Mouse (Mus musculus) hindbrain, embryonic 14.5 days (tissue): Measurements from ENCODE around the gene Klk1b3. TPM values are rescaled to one million over a fixed set of nuclear protein-coding genes. Genes with fewer than 3 reads are reported as not detected.
"Not testable (repeated sequence)": the region's sequence is repeated elsewhere in the genome, so short reads cannot be mapped to it uniquely, and the experiment has no call there.

Experiments
- ATAC-seq: fragments of 200-750 bp; cut with Nextera tagmentation; 2 replicates; pipeline ENCODE4 v1.8.0; 2017; ENCODE audit warnings: moderate number of reproducible peaks, mild to moderate bottlenecking, moderate TSS enrichment, moderate library complexity; ENCODE audit not compliant: low FRiP score
- DNase-seq: peaks from one replicate; pipeline ENCODE4 v3.0.0-alpha.2; 2015; ENCODE audit warnings: low spot score
- H3K27ac ChIP-seq: fragments of 300-500 bp; sonication (generic); 2 replicates; pipeline ENCODE4 v1.5.1; 2014; ENCODE audit warnings: mild to moderate bottlenecking, moderate library complexity
- H3K27me3 ChIP-seq: fragments of 300-500 bp; sonication (generic); 2 replicates; pipeline ENCODE4 v1.6.1; 2014; ENCODE audit warnings: mild to moderate bottlenecking, low read length, mixed read lengths; ENCODE audit not compliant: control insufficient read depth, insufficient read depth
- H3K36me3 ChIP-seq: fragments of 300-500 bp; sonication (generic); replicated peaks from 2 replicates; pipeline ENCODE4 v1.6.1; 2014; ENCODE audit not compliant: control insufficient read depth, insufficient read depth
- H3K4me1 ChIP-seq: fragments of 300-500 bp; sonication (generic); replicated peaks from 2 replicates; pipeline ENCODE4 v1.6.1; 2014; ENCODE audit warnings: antibody characterized with exemption, low read length, mixed read lengths; ENCODE audit not compliant: control insufficient read depth, insufficient read depth
- H3K4me2 ChIP-seq: fragments of 300-500 bp; sonication (generic); replicated peaks from 2 replicates; pipeline ENCODE4 v1.6.1; 2014; ENCODE audit warnings: mild to moderate bottlenecking, moderate library complexity
- H3K4me3 ChIP-seq: fragments of 300-500 bp; sonication (generic); replicated peaks from 2 replicates; pipeline ENCODE4 v1.5.1; 2014; ENCODE audit warnings: mild to moderate bottlenecking, low read length
- H3K9ac ChIP-seq: fragments of 300-500 bp; sonication (generic); 2 replicates; pipeline ENCODE4 v1.6.1; 2014
- H3K9me3 ChIP-seq: fragments of 300-500 bp; sonication (generic); 2 replicates; pipeline ENCODE4 v1.6.1; 2016; ENCODE audit warnings: low read length; ENCODE audit not compliant: control insufficient read depth
- WGBS: fragments of 180-500 bp; shearing (Covaris S2); extraction: QIAGEN DNeasy Blood & Tissue Kit; methylation state at CpG from one replicate; pipeline ENCODE4 v1.1.7; 2014; 5-methylcytosine and 5-hydroxymethylcytosine counted together
- polyA plus RNA-seq: library from polyadenylated mRNA; unstranded; fragments of >200 nt; fragmentation: Nextera tagmentation; extraction: Ambion mirVana; gene quantifications from 2 replicates; pipeline ENCODE4 v1.2.1, GENCODE M21; 2014

The Klk1b3 gene
- not detected in 2 replicates for polyA plus RNA-seq

DNA sequence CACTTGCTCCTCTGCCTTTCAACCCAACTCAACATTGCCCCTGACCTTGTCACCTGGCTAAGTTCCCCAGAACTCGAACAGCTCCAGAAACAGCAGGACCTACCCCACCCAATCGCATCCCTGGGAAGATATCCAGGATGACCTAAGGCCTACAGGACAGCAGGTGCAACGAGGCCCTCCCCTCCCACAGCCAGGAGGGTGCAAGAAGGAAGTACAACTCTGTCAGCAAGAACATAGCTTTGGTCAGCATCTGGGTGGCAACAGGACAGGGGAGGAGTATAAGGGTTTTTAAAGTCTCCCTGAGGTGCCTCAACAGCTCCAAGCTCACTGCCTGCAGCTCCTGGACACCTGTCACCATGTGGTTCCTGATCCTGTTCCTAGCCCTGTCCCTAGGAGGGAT lies at the start of gene Klk1b3:
TSS of gene Klk1b3 (plus strand) at position 301 of the 400 bp plus-strand sequence.
- Histone ChIP-seq H3K27ac (no peak within 1 kb of the TSS), H3K36me3 (no peaks in the 10 kb centered on the region), H3K27me3 (no peaks in the 10 kb centered on the region), H3K4me2 (no peak within 1 kb of the TSS), H3K9ac (no peak within 1 kb of the TSS), H3K9me3 (no peaks in the 10 kb centered on the region), H3K4me3 (no peak within 1 kb of the TSS), H3K4me1 (no peaks in the 10 kb centered on the region)
- DNase-seq: no peak
- no peak for ATAC-seq
- 59% methylated on average over 3 of the region's 3 CpGs for WGBS

DNA sequence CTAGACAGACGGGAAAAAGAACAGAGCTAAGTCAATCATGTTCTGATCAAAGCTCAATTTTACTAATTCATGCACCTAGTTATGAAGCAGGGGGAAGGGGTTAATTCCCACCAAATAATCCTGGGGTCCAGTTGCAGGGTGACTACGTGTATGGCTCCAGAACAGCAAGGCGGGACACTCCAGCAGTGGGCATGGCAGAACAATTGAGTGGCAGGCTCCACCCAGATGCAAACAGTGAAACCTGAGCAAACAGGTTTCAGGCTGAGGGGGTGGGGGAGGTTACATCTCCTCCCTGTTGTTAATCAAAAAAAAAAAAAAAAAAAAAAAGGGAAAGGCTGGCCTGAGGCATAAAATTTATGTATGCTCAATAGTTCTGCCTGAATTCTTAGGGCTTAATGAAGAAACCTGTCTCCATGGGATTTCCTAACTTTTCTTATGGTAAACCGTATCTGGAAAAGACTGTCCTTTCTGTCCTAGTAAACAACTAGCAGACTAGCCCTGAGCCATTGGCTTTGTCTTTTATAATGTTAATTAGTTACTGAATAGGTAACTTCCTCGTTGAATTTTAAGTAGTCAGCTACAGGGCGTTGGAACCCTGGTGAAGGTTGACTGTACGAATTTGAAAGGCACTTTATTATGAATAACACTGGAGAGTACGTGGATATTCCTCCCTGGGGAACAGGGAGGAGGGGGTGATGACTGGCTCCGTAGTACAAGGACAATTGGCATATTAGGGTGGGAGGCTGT lies 18.5 kb upstream of the Klk1b3 start:
- Histone ChIP-seq H3K27ac (no peak overlapping the region), H3K4me2 (no peak overlapping the region), H3K36me3 (no peaks in the 10 kb centered on the region), H3K4me3 (no peak overlapping the region), H3K9ac (no peak overlapping the region), H3K27me3 (no peaks in the 10 kb centered on the region), H3K9me3 (no peaks in the 10 kb centered on the region), H3K4me1 (no peaks in the 10 kb centered on the region)
- 47% methylated on average over 9 of the region's 9 CpGs for WGBS
- DNase-seq: no peak
- no peak for ATAC-seq

DNA sequence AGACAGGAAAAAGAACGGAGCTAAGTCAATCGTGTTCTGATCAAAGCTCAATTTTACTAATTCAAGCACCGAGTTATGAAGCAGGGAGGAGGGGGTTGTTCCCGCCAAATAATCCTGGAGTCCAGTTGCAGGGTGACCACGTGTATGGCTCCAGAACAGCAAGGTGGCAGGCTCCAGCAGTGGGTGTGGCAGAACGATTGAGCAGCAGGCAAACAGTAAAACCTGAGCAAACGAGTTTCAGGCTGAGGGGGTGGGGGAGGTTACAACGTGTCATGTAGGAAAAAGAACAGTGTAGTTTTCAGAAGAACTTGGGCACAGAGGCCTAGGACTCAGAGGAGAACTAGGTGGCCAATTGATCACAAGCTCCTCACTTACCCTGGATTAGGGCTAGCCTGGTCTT lies 11.5 kb upstream of the Klk1b3 start:
- WGBS: 77% methylated on average over 8 of the region's 8 CpGs

DNA sequence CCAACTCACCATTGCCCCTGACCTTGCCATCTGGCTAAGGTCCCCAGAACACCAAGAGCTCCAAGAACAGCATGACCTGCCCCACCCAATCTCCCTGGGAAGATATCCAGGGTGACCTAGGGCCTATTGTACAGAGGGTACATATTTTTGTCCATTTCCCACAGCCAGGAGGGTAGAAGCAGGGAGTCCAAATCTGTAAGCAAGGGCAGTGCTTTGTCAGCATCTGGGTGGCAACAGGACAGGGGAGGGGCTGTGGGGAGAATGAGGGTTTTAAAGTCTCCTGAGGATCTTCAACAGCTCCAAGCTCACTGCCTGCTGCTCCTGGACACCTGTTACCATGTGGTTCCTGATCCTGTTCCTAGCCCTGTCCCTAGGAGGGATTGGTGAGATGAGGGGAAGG lies 10.1 kb upstream of the Klk1b3 start, which contains the start of gene Klk1b24:
TSS of gene Klk1b24 (plus strand) at position 301 of the 400 bp plus-strand sequence.
- not testable (repeated sequence) for ATAC-seq, H3K4me3 ChIP-seq

More for the DNA sequence above, 11.5 kb upstream of the Klk1b3 start:
- not testable (repeated sequence) for DNase-seq, H3K36me3 ChIP-seq, H3K27ac ChIP-seq, H3K9me3 ChIP-seq, H3K4me2 ChIP-seq, ATAC-seq, H3K4me3 ChIP-seq, H3K9ac ChIP-seq, H3K4me1 ChIP-seq, H3K27me3 ChIP-seq

GRCm38 (mm10) chr7:44193466-44193865 lies 4.5 kb upstream of the Klk1b3 start:
- H3K27ac ChIP-seq, H3K4me3 ChIP-seq, H3K4me2 ChIP-seq, H3K9ac ChIP-seq, H3K36me3 ChIP-seq, ATAC-seq, H3K27me3 ChIP-seq, H3K4me1 ChIP-seq, H3K9me3 ChIP-seq, DNase-seq: not testable (repeated sequence)
- WGBS: 75% methylated on average over 1 of the region's 1 CpGs

More for the DNA sequence above, 10.1 kb upstream of the Klk1b3 start, which contains the start of gene Klk1b24:
- not testable (repeated sequence) for H3K9ac ChIP-seq, H3K27me3 ChIP-seq, H3K4me2 ChIP-seq, H3K4me1 ChIP-seq, DNase-seq, H3K27ac ChIP-seq, H3K36me3 ChIP-seq, H3K9me3 ChIP-seq

GRCm38 (mm10) chr7:44207135-44207534 lies 9.1 kb downstream of the Klk1b3 start, which contains the start of gene Klk1b4:
Gene Klk1b4, plus strand, starts transcription at chr7:44207435.
- H3K36me3 ChIP-seq, H3K9ac ChIP-seq, ATAC-seq, H3K4me1 ChIP-seq, DNase-seq, H3K4me3 ChIP-seq, H3K27ac ChIP-seq, H3K9me3 ChIP-seq, H3K27me3 ChIP-seq, H3K4me2 ChIP-seq: not testable (repeated sequence)
- WGBS: 52% methylated on average over 3 of the region's 3 CpGs

DNA sequence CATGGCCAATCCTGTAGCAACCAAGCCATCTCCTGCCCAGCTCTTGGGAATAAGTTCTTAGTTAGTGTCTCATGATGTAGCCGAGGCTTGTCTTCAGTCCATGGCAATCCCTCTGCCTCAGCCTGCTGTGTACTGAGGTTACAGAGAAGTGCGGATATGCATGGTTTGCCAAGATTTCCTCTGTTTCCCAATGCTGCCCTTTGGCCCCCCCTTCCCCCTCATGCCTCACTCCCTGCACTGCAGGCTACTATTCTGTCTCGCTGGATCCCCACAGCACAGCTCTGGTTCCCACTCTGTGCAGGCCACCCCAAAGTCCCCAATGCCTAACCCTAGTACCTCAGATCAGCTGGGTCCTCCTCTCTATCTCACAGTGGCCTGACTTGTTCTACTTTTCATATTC lies 10.3 kb downstream of the Klk1b3 start:
- H3K4me2 ChIP-seq: no peak overlapping the region
- no peak for ATAC-seq
- H3K27ac ChIP-seq: no peak overlapping the region
- H3K36me3 ChIP-seq: no peaks in the 10 kb centered on the region
- no peak overlapping the region for H3K4me3 ChIP-seq
- H3K27me3 ChIP-seq: no peaks in the 10 kb centered on the region
- no peak for DNase-seq
- H3K9me3 ChIP-seq: no peaks in the 10 kb centered on the region
- no peaks in the 10 kb centered on the region for H3K4me1 ChIP-seq
- H3K9ac ChIP-seq: no peak overlapping the region
- WGBS: 77% methylated on average over 3 of the region's 3 CpGs

- Histone ChIP-seq H3K9me3 (no peaks in the 10 kb centered on the region), H3K4me2 (no peak within 1 kb of the TSS), H3K4me1 (no peaks in the 10 kb centered on the region), H3K27me3 (no peaks in the 10 kb centered on the region), H3K9ac (no peak within 1 kb of the TSS), H3K36me3 (no peaks in the 10 kb centered on the region), H3K27ac (no peak within 1 kb of the TSS), H3K4me3 (no peak within 1 kb of the TSS)
- WGBS: 86% methylated on average over 1 of the region's 1 CpGs
- ATAC-seq (no peak), DNase-seq (no peak)
Measured at GRCm38 (mm10) chr7:44215645-44216044, 17.7 kb downstream of the Klk1b3 start, which contains the start of gene Klk1b5. Gene Klk1b5, plus strand, starts transcription at chr7:44215945.

GRCm38 (mm10) chr7:44221601-44222000 lies 23.6 kb downstream of the Klk1b3 start:
- H3K9me3 ChIP-seq, H3K36me3 ChIP-seq, H3K4me2 ChIP-seq, H3K27me3 ChIP-seq, H3K9ac ChIP-seq, ATAC-seq, H3K27ac ChIP-seq, H3K4me3 ChIP-seq, DNase-seq, H3K4me1 ChIP-seq: not testable (repeated sequence)
- 76% methylated on average over 8 of the region's 10 CpGs for WGBS
